Mouse (Mus musculus): ENCODE measurements around the gene 1700028J19Rik.
A peak's percentile ranks its signal among the peaks of the same experiment; 100 is the strongest.
"Not testable (repeated sequence)": the region's sequence is repeated elsewhere in the genome, so short reads cannot be mapped to it uniquely, and the experiment has no call there.

The 1700028J19Rik gene

DNA sequence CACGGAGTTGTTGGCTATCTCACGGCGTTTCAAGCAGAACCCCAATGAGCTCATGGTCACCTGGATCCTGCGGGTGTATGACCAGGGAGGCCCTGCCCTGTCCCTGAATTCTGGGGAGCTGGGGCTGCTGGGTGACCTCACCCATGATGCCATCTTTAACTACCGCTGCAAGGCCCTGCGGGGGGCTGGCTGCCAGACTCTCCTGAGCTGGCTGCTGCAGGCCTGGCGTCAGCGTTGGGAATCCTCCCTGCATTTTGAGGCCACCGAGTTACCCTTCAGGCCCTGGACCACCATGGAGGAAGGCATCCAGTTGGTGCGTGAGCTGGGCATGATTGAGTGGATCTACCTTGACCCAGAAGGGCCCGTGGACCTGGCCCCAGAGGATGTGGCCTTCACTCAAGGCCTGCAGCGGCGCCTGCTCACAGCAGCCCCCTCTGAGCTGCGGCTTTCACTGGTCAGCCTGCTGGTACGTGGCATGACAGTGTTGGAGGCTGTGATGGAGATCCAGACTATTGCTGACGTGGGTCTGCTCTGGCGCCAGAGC lies 4.3 kb upstream of the 1700028J19Rik start:
- not testable (repeated sequence) for DNase-seq (ENCODE audit: low spot score in 2 of 2)

GRCm38 (mm10) chr7:44249248-44249647 lies 2.8 kb upstream of the 1700028J19Rik start:
- no peak for DNase-seq (ENCODE audit: low spot score in 2 of 2)

- no peak for DNase-seq (ENCODE audit: low spot score in 2 of 2)
Observed at GRCm38 (mm10) chr7:44247971-44248370, 1.5 kb upstream of the 1700028J19Rik start.

GRCm38 (mm10) chr7:44246984-44247470 lies 532 bp upstream of the 1700028J19Rik start:
- DNase-seq (ENCODE audit: low spot score in 2 of 2), result no peak

DNA sequence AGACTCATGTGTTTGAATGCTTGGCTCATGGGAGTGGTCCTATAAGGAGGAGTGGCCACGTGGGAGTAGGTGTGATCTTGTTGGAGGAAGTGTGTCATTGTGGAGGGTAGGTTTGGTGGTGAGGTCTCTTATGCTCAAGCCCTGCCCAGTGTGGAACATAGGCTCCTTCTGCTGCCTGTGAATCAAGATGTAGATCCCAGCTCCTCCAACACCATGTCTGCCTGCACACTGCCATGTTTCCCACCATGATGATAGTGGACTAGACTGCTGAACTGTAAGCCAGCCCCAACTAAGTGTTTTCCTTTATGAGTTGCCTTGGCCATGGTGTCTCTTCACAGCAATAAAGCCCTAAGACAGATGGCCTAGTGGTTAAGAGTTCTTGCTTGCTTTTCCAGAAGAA lies 2.4 kb downstream of the 1700028J19Rik start:
- no peak for DNase-seq (ENCODE audit: low spot score in 2 of 2)

- DNase-seq (ENCODE audit: low spot score in 2 of 2), result no peak
Observed at GRCm38 (mm10) chr7:44241163-44241562, 5.3 kb downstream of the 1700028J19Rik start.

DNA sequence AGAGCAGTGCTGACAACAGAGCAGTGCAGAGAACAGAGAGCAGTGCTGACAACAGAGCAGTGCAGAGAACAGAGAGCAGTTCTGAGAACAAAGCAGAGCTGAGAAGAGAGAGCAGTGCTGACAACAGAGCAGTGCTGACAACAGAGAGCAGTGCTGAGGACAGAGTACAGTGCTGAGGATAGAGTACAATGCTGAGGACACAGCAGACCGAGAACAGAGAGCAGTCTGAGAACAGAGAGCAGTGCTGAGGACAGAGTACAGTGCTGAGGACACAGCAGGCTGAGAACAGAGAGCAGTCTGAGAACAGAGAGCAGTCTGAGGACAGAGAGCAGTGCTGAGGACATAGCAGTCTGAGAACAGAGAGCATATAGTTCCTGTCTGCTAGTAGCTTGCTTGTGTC lies 5.8 kb downstream of the 1700028J19Rik start:
- DNase-seq (ENCODE audit: low spot score in 2 of 2), result no peak

GRCm38 (mm10) chr7:44239913-44240312 lies 6.6 kb downstream of the 1700028J19Rik start:
- no peak for DNase-seq (ENCODE audit: low spot score in 2 of 2)

DNA sequence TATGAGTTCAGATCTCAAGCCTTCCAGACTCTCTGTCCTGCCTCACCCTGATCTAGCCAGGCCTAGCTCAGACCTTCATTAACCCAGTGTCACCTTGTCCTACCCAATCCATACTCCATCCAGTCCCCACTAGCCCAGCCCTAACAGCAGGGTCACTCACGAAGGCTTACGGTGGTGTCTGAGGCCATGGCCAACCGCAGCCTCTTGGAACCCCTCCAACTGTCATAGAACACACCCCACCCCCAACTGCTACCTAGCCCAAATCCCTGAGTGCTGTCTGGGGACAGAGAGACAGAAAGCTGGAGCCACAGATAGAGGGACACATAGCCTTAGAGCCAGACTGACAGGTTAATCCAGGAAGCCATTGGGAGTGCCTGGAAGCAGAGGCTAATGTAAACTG lies 10.6 kb downstream of the 1700028J19Rik start, which contains the start of gene Gm36864:
Gene Gm36864 (plus strand): TSS at position 269 of the 400 bp plus-strand sequence.
- DNase-seq (ENCODE audit: low spot score in 2 of 2), result no peak

GRCm38 (mm10) chr7:44225076-44225475 lies 21.4 kb downstream of the 1700028J19Rik start, which contains the start of gene Klk1:
Gene Klk1 (plus strand): TSS chr7:44225360.
- no peak for DNase-seq (ENCODE audit: low spot score in 2 of 2)

GRCm38 (mm10) chr7:44222335-44222734 lies 24.2 kb downstream of the 1700028J19Rik start:
- not testable (repeated sequence) for DNase-seq (ENCODE audit: low spot score in 2 of 2)

- DNase-seq (ENCODE audit: low spot score in 2 of 2), result not testable (repeated sequence)
Observed at GRCm38 (mm10) chr7:44221601-44222000, 24.9 kb downstream of the 1700028J19Rik start.

- DNase-seq (ENCODE audit: low spot score in 2 of 2), result no peak
Observed at GRCm38 (mm10) chr7:44215645-44216044, 30.9 kb downstream of the 1700028J19Rik start, which contains the start of gene Klk1b5. Gene Klk1b5 (plus strand): TSS chr7:44215945.

DNA sequence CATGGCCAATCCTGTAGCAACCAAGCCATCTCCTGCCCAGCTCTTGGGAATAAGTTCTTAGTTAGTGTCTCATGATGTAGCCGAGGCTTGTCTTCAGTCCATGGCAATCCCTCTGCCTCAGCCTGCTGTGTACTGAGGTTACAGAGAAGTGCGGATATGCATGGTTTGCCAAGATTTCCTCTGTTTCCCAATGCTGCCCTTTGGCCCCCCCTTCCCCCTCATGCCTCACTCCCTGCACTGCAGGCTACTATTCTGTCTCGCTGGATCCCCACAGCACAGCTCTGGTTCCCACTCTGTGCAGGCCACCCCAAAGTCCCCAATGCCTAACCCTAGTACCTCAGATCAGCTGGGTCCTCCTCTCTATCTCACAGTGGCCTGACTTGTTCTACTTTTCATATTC lies 38.2 kb downstream of the 1700028J19Rik start:
- no peak for DNase-seq (ENCODE audit: low spot score in 2 of 2)

DNA sequence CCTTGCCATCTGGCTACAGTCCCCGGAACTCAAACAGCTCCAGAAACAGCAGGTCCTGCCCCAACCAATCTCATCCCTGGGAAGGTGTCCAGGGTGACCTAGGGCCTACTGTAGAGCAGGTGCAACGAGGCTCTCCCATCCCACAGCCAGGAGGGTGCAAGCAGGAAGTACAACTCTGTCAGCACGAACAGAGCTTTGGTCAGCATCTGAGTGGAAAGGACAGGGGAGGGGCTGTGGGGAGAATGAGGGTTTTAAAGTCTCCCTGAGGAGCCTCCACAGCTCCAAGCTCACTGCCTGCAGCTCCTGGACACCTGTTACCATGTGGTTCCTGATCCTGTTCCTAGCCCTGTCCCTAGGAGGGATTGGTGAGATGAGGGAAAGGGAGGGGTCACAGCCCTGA lies 39.4 kb downstream of the 1700028J19Rik start, which contains the start of gene Klk1b4:
Gene Klk1b4 (plus strand): TSS at position 301 of the 400 bp plus-strand sequence.
- not testable (repeated sequence) for DNase-seq (ENCODE audit: low spot score in 2 of 2)

GRCm38 (mm10) chr7:44197891-44198290 lies 48.6 kb downstream of the 1700028J19Rik start, which contains the start of gene Klk1b3:
Gene Klk1b3 (plus strand): TSS chr7:44198191.
- DNase-seq (ENCODE audit: low spot score in 2 of 2), result no peak

- DNase-seq (ENCODE audit: low spot score in 2 of 2), result peak in 1 of 2 experiments; percentile 54
Observed at GRCm38 (mm10) chr7:44193466-44193865, 53.0 kb downstream of the 1700028J19Rik start.

DNA sequence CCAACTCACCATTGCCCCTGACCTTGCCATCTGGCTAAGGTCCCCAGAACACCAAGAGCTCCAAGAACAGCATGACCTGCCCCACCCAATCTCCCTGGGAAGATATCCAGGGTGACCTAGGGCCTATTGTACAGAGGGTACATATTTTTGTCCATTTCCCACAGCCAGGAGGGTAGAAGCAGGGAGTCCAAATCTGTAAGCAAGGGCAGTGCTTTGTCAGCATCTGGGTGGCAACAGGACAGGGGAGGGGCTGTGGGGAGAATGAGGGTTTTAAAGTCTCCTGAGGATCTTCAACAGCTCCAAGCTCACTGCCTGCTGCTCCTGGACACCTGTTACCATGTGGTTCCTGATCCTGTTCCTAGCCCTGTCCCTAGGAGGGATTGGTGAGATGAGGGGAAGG lies 58.6 kb downstream of the 1700028J19Rik start, which contains the start of gene Klk1b24:
Gene Klk1b24 (plus strand): TSS at position 301 of the 400 bp plus-strand sequence.
- not testable (repeated sequence) for DNase-seq (ENCODE audit: low spot score in 2 of 2)

- DNase-seq (ENCODE audit: low spot score in 2 of 2), result not testable (repeated sequence)
Observed at GRCm38 (mm10) chr7:44186516-44186915, 60.0 kb downstream of the 1700028J19Rik start.

Data from urinary bladder, postnatal 4 days (tissue).